Mouse (Mus musculus): ENCODE measurements around the gene Fbxw11. TPM values are rescaled to one million over a fixed set of nuclear protein-coding genes. Genes with fewer than 3 reads are reported as not detected.

The Fbxw11 gene
- polyA plus RNA-seq, 1 experiment from 2014 or later = 120 TPM

DNA sequence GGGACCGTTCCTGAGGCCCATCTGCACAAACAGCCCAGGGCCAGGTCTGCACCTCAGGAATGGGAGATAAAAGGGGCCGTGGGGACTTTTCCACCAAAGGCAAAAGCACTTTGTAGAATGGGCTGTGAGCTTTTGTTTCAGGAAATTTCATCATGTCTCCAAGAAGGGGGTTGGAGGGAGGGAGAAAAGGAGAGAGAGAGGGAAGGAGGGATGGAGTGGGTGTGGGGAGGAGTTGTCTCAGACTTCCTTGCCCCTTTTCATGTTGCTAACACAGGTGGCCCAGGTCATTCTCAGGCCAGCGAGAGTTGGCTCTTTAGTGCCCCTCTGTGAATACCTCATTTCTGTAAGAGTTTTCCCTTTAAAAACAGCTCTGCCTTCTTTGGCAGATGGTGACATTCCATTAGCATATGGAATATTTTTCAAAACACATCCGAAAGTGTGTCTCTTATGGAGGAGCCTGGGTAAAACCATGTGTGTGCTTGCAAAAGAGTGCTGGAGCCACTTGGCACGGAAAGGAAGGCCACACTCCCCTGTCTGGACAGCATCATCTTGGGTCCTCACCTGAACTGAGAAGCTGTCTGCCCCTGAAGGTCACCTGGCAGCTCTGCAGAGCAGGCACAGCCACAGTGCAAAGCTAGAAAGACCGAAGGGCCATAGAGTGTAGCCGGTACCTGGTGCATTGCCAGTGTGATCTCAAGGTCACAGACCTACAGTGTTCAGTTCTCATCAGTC lies 109.5 kb downstream of the Fbxw11 start:
- 80% methylated on average over 7 of the region's 7 CpGs for WGBS
- no peak overlapping the region for H3K4me2 ChIP-seq (ENCODE audit: low read length)
- no peak overlapping the region for H3K4me3 ChIP-seq (replicated peaks; ENCODE audit: low read depth, low read length)
- H3K4me1 ChIP-seq (ENCODE audit: control insufficient read depth, insufficient read depth, low read length) = no peaks in the 10 kb centered on the region
- ATAC-seq (ENCODE audit: low FRiP score, low TSS enrichment) (no peak), DNase-seq (no peak)
- H3K9ac ChIP-seq (replicated peaks; ENCODE audit: low read length) = no peak overlapping the region
- H3K36me3 ChIP-seq (ENCODE audit: control insufficient read depth, insufficient read depth, low read length) = 0 out of 2 replicates have a peak, but pooled peaks cover 4% of the 10 kb centered on the region
- no peaks in the 10 kb centered on the region for H3K27me3 ChIP-seq (ENCODE audit: control insufficient read depth, insufficient read depth, low read length)
- no peaks in the 10 kb centered on the region for H3K9me3 ChIP-seq (ENCODE audit: control insufficient read depth, low read length)
- H3K27ac ChIP-seq (replicated peaks; ENCODE audit: low read depth, low read length) = no peak overlapping the region

GRCm38 (mm10) chr11:32752595-32752885 lies 110.0 kb downstream of the Fbxw11 start:
- Histone ChIP-seq H3K4me3 (replicated peaks; ENCODE audit: low read depth, low read length) (no peak overlapping the region), H3K4me1 (ENCODE audit: control insufficient read depth, insufficient read depth, low read length) (no peaks in the 10 kb centered on the region), H3K36me3 (ENCODE audit: control insufficient read depth, insufficient read depth, low read length) (no peaks in the 10 kb centered on the region), H3K4me2 (ENCODE audit: low read length) (no peak overlapping the region), H3K9ac (replicated peaks; ENCODE audit: low read length) (no peak overlapping the region), H3K27ac (replicated peaks; ENCODE audit: low read depth, low read length) (no peak overlapping the region), H3K9me3 (ENCODE audit: control insufficient read depth, low read length) (no peaks in the 10 kb centered on the region), H3K27me3 (ENCODE audit: control insufficient read depth, insufficient read depth, low read length) (no peaks in the 10 kb centered on the region)
- ATAC-seq (ENCODE audit: low FRiP score, low TSS enrichment) (no peak), DNase-seq (no peak)
- 90% methylated on average over 5 of the region's 5 CpGs for WGBS

- Histone ChIP-seq H3K4me2 (ENCODE audit: low read length) (no peak overlapping the region), H3K9me3 (ENCODE audit: control insufficient read depth, low read length) (no peaks in the 10 kb centered on the region), H3K27ac (replicated peaks; ENCODE audit: low read depth, low read length) (no peak overlapping the region), H3K27me3 (ENCODE audit: control insufficient read depth, insufficient read depth, low read length) (no peaks in the 10 kb centered on the region), H3K4me1 (ENCODE audit: control insufficient read depth, insufficient read depth, low read length) (no peaks in the 10 kb centered on the region), H3K36me3 (ENCODE audit: control insufficient read depth, insufficient read depth, low read length) (no peaks in the 10 kb centered on the region), H3K4me3 (replicated peaks; ENCODE audit: low read depth, low read length) (no peak overlapping the region), H3K9ac (replicated peaks; ENCODE audit: low read length) (no peak overlapping the region)
- DNase-seq = no peak
- ATAC-seq (ENCODE audit: low FRiP score, low TSS enrichment) = no peak
- 94% methylated on average over 2 of the region's 2 CpGs for WGBS
These were observed 110.8 kb downstream of the Fbxw11 start for GRCm38 (mm10) chr11:32753358-32753757.

- ATAC-seq (ENCODE audit: low FRiP score, low TSS enrichment) = no peak
- Histone ChIP-seq H3K27me3 (ENCODE audit: control insufficient read depth, insufficient read depth, low read length) (no peaks in the 10 kb centered on the region), H3K4me1 (ENCODE audit: control insufficient read depth, insufficient read depth, low read length) (no peaks in the 10 kb centered on the region), H3K9me3 (ENCODE audit: control insufficient read depth, low read length) (no peaks in the 10 kb centered on the region), H3K36me3 (ENCODE audit: control insufficient read depth, insufficient read depth, low read length) (no peaks in the 10 kb centered on the region), H3K4me2 (ENCODE audit: low read length) (no peak overlapping the region), H3K9ac (replicated peaks; ENCODE audit: low read length) (no peak overlapping the region), H3K27ac (replicated peaks; ENCODE audit: low read depth, low read length) (no peak overlapping the region), H3K4me3 (replicated peaks; ENCODE audit: low read depth, low read length) (no peak overlapping the region)
- 81% methylated on average over 3 of the region's 3 CpGs for WGBS
- no peak for DNase-seq
These were observed 120.2 kb downstream of the Fbxw11 start for GRCm38 (mm10) chr11:32762773-32763172.

- H3K9me3 ChIP-seq (ENCODE audit: control insufficient read depth, low read length) = no peaks in the 10 kb centered on the region
- H3K27ac ChIP-seq (replicated peaks; ENCODE audit: low read depth, low read length) = no peak overlapping the region
- no peaks in the 10 kb centered on the region for H3K27me3 ChIP-seq (ENCODE audit: control insufficient read depth, insufficient read depth, low read length)
- H3K4me2 ChIP-seq (ENCODE audit: low read length) = no peak overlapping the region
- ATAC-seq (ENCODE audit: low FRiP score, low TSS enrichment) (no peak), DNase-seq (no peak)
- no peaks in the 10 kb centered on the region for H3K4me1 ChIP-seq (ENCODE audit: control insufficient read depth, insufficient read depth, low read length)
- no peaks in the 10 kb centered on the region for H3K36me3 ChIP-seq (ENCODE audit: control insufficient read depth, insufficient read depth, low read length)
- H3K9ac ChIP-seq (replicated peaks; ENCODE audit: low read length) = no peak overlapping the region
- H3K4me3 ChIP-seq (replicated peaks; ENCODE audit: low read depth, low read length) = no peak overlapping the region
- WGBS = 84% methylated on average over 18 of the region's 18 CpGs
These were observed 125.1 kb downstream of the Fbxw11 start for GRCm38 (mm10) chr11:32767496-32768230.

DNA sequence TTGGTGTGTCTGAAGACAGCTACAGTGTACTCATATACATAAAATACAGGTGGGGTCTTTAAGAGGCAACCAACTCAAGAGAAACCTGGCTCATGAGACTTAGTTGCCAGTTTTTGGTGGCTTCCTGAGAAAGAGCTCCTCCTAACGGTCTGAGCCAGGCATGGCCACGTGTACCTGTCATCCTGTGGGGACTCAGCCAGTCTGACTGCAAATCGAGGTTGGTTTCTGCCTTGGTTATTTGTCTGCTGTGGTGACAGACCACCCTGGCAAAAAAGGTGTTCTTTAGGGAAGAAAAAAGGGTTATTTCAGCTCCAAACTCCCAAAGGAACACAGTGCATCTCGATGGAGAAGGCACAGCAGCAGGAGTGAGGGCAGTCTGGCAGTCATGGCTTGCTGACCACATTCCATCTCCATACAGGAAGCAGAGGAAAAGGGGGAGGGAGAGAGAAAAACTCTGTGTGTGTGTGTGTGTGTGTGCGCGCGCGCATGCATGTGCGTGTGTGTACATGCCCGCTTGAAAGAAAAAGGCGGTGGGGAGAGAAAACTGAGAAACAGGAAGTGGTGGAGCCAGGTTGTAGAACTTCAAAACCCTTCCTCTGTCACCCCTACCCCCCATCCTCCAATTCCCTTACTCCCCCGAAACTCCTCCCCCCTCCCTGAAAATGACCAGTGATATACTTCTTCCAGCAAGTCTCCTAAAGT lies 126.3 kb downstream of the Fbxw11 start:
- H3K36me3 ChIP-seq (ENCODE audit: control insufficient read depth, insufficient read depth, low read length) = no peaks in the 10 kb centered on the region
- WGBS = 84% methylated on average over 12 of the region's 12 CpGs
- H3K4me1 ChIP-seq (ENCODE audit: control insufficient read depth, insufficient read depth, low read length) = no peaks in the 10 kb centered on the region
- no peak overlapping the region for H3K4me3 ChIP-seq (replicated peaks; ENCODE audit: low read depth, low read length)
- DNase-seq (no peak), ATAC-seq (ENCODE audit: low FRiP score, low TSS enrichment) (no peak)
- H3K27ac ChIP-seq (replicated peaks; ENCODE audit: low read depth, low read length) = no peak overlapping the region
- H3K9ac ChIP-seq (replicated peaks; ENCODE audit: low read length) = no peak overlapping the region
- no peak overlapping the region for H3K4me2 ChIP-seq (ENCODE audit: low read length)
- H3K27me3 ChIP-seq (ENCODE audit: control insufficient read depth, insufficient read depth, low read length) = no peaks in the 10 kb centered on the region
- H3K9me3 ChIP-seq (ENCODE audit: control insufficient read depth, low read length) = no peaks in the 10 kb centered on the region

- Histone ChIP-seq H3K9ac (replicated peaks; ENCODE audit: low read length) (0 out of 2 replicates have a peak overlapping the region, but pooled peaks have one; percentile 16), H3K9me3 (ENCODE audit: control insufficient read depth, low read length) (no peaks in the 10 kb centered on the region), H3K36me3 (ENCODE audit: control insufficient read depth, insufficient read depth, low read length) (no peaks in the 10 kb centered on the region), H3K27ac (replicated peaks; ENCODE audit: low read depth, low read length) (no peak overlapping the region), H3K27me3 (ENCODE audit: control insufficient read depth, insufficient read depth, low read length) (no peaks in the 10 kb centered on the region), H3K4me3 (replicated peaks; ENCODE audit: low read depth, low read length) (no peak overlapping the region), H3K4me1 (ENCODE audit: control insufficient read depth, insufficient read depth, low read length) (no peaks in the 10 kb centered on the region), H3K4me2 (ENCODE audit: low read length) (no peak overlapping the region)
- ATAC-seq (ENCODE audit: low FRiP score, low TSS enrichment) (peak; percentile 46), DNase-seq (peak; percentile 14)
- WGBS = 55% methylated on average over 11 of the region's 11 CpGs
These were observed 138.4 kb downstream of the Fbxw11 start for GRCm38 (mm10) chr11:32780747-32781536.

DNA sequence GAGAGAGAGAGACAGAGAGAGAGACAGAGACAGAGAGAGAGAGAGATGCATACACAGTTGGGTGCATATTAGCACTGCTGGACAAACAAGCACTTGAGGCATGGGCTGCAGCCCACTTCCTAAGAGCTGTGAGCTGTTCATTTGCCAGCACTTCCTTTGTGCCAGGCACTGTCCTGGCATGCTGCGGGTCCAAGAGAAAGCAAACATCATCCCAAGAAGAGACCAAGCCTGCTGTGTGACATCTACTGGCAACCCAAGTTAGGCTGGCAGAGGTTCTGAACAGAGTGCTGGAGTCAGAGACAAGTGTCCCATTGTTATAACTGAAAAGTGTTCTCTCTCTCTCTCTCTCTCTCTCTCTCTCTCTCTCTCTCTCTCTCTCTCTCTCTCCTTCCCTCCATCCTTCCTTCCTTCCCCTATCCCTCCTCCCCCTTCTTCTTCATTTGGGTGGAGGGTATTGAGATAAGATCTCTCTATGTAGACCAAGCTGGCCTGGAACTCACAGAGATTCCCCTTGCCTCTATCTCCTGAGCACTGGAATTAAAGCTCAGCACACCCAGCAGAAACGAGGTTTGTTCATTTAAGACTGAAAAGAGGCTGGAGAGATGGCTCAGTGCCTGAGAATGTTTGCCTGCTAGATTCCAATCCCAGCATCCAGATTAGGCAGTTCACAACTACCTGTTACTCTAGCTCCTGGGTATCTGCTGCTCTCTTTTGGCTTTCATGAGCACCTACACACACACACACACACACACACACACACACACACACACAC lies 139.3 kb downstream of the Fbxw11 start:
- Histone ChIP-seq H3K4me2 (ENCODE audit: low read length) (no peak overlapping the region), H3K4me1 (ENCODE audit: control insufficient read depth, insufficient read depth, low read length) (no peaks in the 10 kb centered on the region), H3K27ac (replicated peaks; ENCODE audit: low read depth, low read length) (no peak overlapping the region), H3K27me3 (ENCODE audit: control insufficient read depth, insufficient read depth, low read length) (no peaks in the 10 kb centered on the region), H3K9ac (replicated peaks; ENCODE audit: low read length) (no peak overlapping the region), H3K4me3 (replicated peaks; ENCODE audit: low read depth, low read length) (no peak overlapping the region), H3K9me3 (ENCODE audit: control insufficient read depth, low read length) (no peaks in the 10 kb centered on the region), H3K36me3 (ENCODE audit: control insufficient read depth, insufficient read depth, low read length) (no peaks in the 10 kb centered on the region)
- WGBS = 47% methylated on average over 2 of the region's 2 CpGs
- ATAC-seq (ENCODE audit: low FRiP score, low TSS enrichment) (peak; percentile 24; the same call in 1 of the 2 replicates), DNase-seq (peak; percentile 16)

All from midbrain, embryonic 14.5 days (tissue).